Mouse (Mus musculus) kidney, postnatal 0 days (tissue): Measurements from ENCODE around the gene Nap1l3. TPM values are rescaled to one million over a fixed set of nuclear protein-coding genes. Genes with fewer than 3 reads are reported as not detected.
A peak's percentile ranks its signal among the peaks of the same experiment; 100 is the strongest.

ENCODE experiments used
- ATAC-seq: fragments of 200-750 bp; cut with Nextera tagmentation; replicated peaks from 2 replicates; pipeline ENCODE4 v1.8.0; 2017; ENCODE audit warnings: low read depth, moderate number of reproducible peaks, moderate TSS enrichment, moderate library complexity; ENCODE audit not compliant: low FRiP score
- DNase-seq: peaks from one replicate; pipeline ENCODE4 v3.0.0-alpha.2; 2016; ENCODE audit warnings: low spot score
- H3K27ac ChIP-seq: fragments of 300-500 bp; sonication (generic); 2 replicates; pipeline ENCODE4 v1.5.1; 2014; ENCODE audit warnings: mild to moderate bottlenecking
- H3K27me3 ChIP-seq: fragments of 300-500 bp; sonication (generic); 2 replicates; pipeline ENCODE4 v1.6.1; 2014; ENCODE audit warnings: low read length, mixed read lengths; ENCODE audit not compliant: insufficient read depth
- H3K36me3 ChIP-seq: fragments of 300-500 bp; sonication (generic); 2 replicates; pipeline ENCODE4 v1.6.1; 2014; ENCODE audit warnings: low read length, mixed read lengths; ENCODE audit not compliant: insufficient read depth
- H3K4me1 ChIP-seq: fragments of 300-500 bp; sonication (generic); replicated peaks from 2 replicates; pipeline ENCODE4 v1.6.1; 2014; ENCODE audit warnings: antibody characterized with exemption, low read length, mixed read lengths; ENCODE audit not compliant: insufficient read depth
- H3K4me2 ChIP-seq: fragments of 300-500 bp; sonication (generic); 2 replicates; pipeline ENCODE4 v1.6.1; 2014; ENCODE audit warnings: mild to moderate bottlenecking, low read length, moderate library complexity, mixed read lengths
- H3K4me3 ChIP-seq: fragments of 300-500 bp; sonication (generic); replicated peaks from 2 replicates; pipeline ENCODE4 v1.5.1; 2014; ENCODE audit warnings: low read depth, low read length
- H3K9ac ChIP-seq: fragments of 300-500 bp; sonication (generic); 2 replicates; pipeline ENCODE4 v1.6.1; 2014; ENCODE audit warnings: low read depth, low read length
- H3K9me3 ChIP-seq: fragments of 300-500 bp; sonication (generic); replicated peaks from 2 replicates; pipeline ENCODE4 v1.6.1; 2016; ENCODE audit warnings: low read length, inconsistent platforms, mixed read lengths
- CTCF ChIP-seq: IDR thresholded peaks from 2 replicates; pipeline ENCODE4 v1.5.1; 2016; ENCODE audit warnings: antibody characterized with exemption, low read depth, mild to moderate bottlenecking, moderate library complexity
- WGBS: fragments of 180-500 bp; shearing (Covaris S2); extraction: QIAGEN DNeasy Blood & Tissue Kit; methylation state at CpG from one replicate; pipeline ENCODE4 v1.1.7; 2014; 5-methylcytosine and 5-hydroxymethylcytosine counted together
- polyA plus RNA-seq: library from polyadenylated mRNA; unstranded; fragments of >200 nt; fragmentation: Nextera tagmentation; extraction: Ambion mirVana; gene quantifications from 2 replicates; pipeline ENCODE4 v1.2.1, GENCODE M21; 2015

Nap1l3 gene
- polyA plus RNA-seq: 3.0 and 3.2 TPM in 2 replicates

DNA sequence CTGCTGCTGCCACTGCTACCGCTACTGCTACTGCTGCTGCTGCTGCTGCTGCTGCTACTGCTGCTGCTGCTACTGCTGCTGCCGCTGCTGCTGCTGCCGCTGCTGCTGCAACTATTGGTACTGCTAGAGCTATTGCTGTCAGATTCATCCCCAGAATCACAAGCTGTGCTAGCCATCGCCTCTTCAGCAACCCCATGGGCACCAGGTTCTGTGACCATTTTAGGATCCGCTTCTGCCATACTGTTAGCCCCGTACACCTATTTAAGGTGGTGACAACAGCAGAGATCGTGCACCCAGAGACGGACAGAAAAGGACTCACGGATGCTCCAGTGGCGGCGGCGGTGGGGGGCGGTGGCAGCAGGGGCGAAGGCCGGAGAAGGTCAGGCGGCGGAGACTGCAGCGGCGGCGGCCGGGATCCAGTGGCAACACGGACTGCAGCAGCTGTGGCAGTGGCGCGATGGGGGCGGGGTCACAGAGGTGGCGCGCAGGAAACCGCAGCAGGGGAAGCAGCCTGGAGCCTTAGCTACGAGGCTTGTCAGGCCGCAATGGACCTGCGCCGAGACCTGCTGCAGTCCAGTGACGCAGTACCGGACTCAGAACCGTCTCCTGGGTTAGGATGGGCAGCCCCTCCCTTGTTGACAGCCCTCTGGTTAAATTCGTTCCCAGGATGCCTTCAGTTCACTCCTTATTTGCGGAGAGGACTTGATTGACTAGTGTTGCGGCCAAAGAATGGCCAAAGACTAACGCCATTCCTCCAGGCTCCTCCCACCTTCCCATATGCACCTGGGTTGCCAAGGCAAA lies at the start of gene Nap1l3:
TSS of gene Nap1l3 (minus strand) at position 621 of the 801 bp plus-strand sequence.
- peak within 1 kb of the TSS; percentile 52 for H3K4me3 ChIP-seq
- H3K27ac ChIP-seq: no peak within 1 kb of the TSS
- H3K27me3 ChIP-seq: no peaks in the 10 kb centered on the region
- 14% methylated on average over 39 of the region's 39 CpGs for WGBS
- no peaks in the 10 kb centered on the region for H3K36me3 ChIP-seq
- H3K9me3 ChIP-seq: no peaks in the 10 kb centered on the region
- ATAC-seq (peak; percentile 94), DNase-seq (peak; percentile 77)
- TF ChIP-seq CTCF: no peak
- 0 out of 2 replicates have a peak within 1 kb of the TSS, but pooled peaks have one; percentile 23 for H3K9ac ChIP-seq
- H3K4me1 ChIP-seq: no peaks in the 10 kb centered on the region
- peak within 1 kb of the TSS; percentile 63 for H3K4me2 ChIP-seq

DNA sequence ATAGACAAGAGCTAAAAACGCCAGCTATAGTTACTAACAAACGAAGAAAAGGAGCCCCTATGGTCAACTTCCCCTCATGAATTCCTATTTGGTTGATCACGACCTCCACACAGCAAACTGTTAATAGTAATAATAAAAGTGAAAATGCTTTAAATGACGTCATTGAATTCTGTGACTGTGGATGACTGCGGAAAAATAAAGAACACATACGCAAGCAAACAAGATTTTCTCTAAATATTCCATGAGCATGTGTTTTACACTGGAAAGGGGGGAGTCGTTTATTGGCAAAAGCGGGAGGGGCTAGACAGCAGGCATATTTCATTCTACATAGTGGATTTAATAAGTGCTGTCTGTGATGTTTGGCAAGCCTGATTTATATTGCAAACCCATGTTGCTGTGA lies 451 bp upstream of the Nap1l3 start:
- H3K4me2 ChIP-seq: peak overlapping the region; percentile 63
- H3K9ac ChIP-seq: no peak overlapping the region
- H3K27me3 ChIP-seq: no peaks in the 10 kb centered on the region
- TF ChIP-seq CTCF: no peak
- no peaks in the 10 kb centered on the region for H3K36me3 ChIP-seq
- ATAC-seq (no peak), DNase-seq (no peak)
- H3K4me1 ChIP-seq: no peaks in the 10 kb centered on the region
- no peaks in the 10 kb centered on the region for H3K9me3 ChIP-seq
- peak overlapping the region; percentile 52 for H3K4me3 ChIP-seq
- 29% methylated on average over 8 of the region's 8 CpGs for WGBS
- no peak overlapping the region for H3K27ac ChIP-seq
